Mouse (Mus musculus) kidney, postnatal 0 days (tissue): ENCODE results near the gene Wnt11. TPM values are rescaled to one million over a fixed set of nuclear protein-coding genes. Genes with fewer than 3 reads are reported as not detected.
A peak's percentile ranks its signal among the peaks of the same experiment; 100 is the strongest.

Experiments used
- ATAC-seq: fragments of 200-750 bp; cut with Nextera tagmentation; replicated peaks from 2 replicates; pipeline ENCODE4 v1.8.0; 2017; ENCODE audit warnings: low read depth, moderate number of reproducible peaks, moderate TSS enrichment, moderate library complexity; ENCODE audit not compliant: low FRiP score
- DNase-seq: peaks from one replicate; pipeline ENCODE4 v3.0.0-alpha.2; 2016; ENCODE audit warnings: low spot score
- H3K27ac ChIP-seq: fragments of 300-500 bp; sonication (generic); 2 replicates; pipeline ENCODE4 v1.5.1; 2014; ENCODE audit warnings: mild to moderate bottlenecking
- H3K27me3 ChIP-seq: fragments of 300-500 bp; sonication (generic); 2 replicates; pipeline ENCODE4 v1.6.1; 2014; ENCODE audit warnings: low read length, mixed read lengths; ENCODE audit not compliant: insufficient read depth
- H3K36me3 ChIP-seq: fragments of 300-500 bp; sonication (generic); 2 replicates; pipeline ENCODE4 v1.6.1; 2014; ENCODE audit warnings: low read length, mixed read lengths; ENCODE audit not compliant: insufficient read depth
- H3K4me1 ChIP-seq: fragments of 300-500 bp; sonication (generic); replicated peaks from 2 replicates; pipeline ENCODE4 v1.6.1; 2014; ENCODE audit warnings: antibody characterized with exemption, low read length, mixed read lengths; ENCODE audit not compliant: insufficient read depth
- H3K4me2 ChIP-seq: fragments of 300-500 bp; sonication (generic); 2 replicates; pipeline ENCODE4 v1.6.1; 2014; ENCODE audit warnings: mild to moderate bottlenecking, low read length, moderate library complexity, mixed read lengths
- H3K4me3 ChIP-seq: fragments of 300-500 bp; sonication (generic); replicated peaks from 2 replicates; pipeline ENCODE4 v1.5.1; 2014; ENCODE audit warnings: low read depth, low read length
- H3K9ac ChIP-seq: fragments of 300-500 bp; sonication (generic); 2 replicates; pipeline ENCODE4 v1.6.1; 2014; ENCODE audit warnings: low read depth, low read length
- H3K9me3 ChIP-seq: fragments of 300-500 bp; sonication (generic); replicated peaks from 2 replicates; pipeline ENCODE4 v1.6.1; 2016; ENCODE audit warnings: low read length, inconsistent platforms, mixed read lengths
- CTCF ChIP-seq: IDR thresholded peaks from 2 replicates; pipeline ENCODE4 v1.5.1; 2016; ENCODE audit warnings: antibody characterized with exemption, low read depth, mild to moderate bottlenecking, moderate library complexity
- WGBS: fragments of 180-500 bp; shearing (Covaris S2); extraction: QIAGEN DNeasy Blood & Tissue Kit; methylation state at CpG from one replicate; pipeline ENCODE4 v1.1.7; 2014; 5-methylcytosine and 5-hydroxymethylcytosine counted together
- polyA plus RNA-seq: library from polyadenylated mRNA; unstranded; fragments of >200 nt; fragmentation: Nextera tagmentation; extraction: Ambion mirVana; gene quantifications from 2 replicates; pipeline ENCODE4 v1.2.1, GENCODE M21; 2015

The Wnt11 gene
- polyA plus RNA-seq, 1 experiment from 2014 or later: 46.9 TPM

DNA sequence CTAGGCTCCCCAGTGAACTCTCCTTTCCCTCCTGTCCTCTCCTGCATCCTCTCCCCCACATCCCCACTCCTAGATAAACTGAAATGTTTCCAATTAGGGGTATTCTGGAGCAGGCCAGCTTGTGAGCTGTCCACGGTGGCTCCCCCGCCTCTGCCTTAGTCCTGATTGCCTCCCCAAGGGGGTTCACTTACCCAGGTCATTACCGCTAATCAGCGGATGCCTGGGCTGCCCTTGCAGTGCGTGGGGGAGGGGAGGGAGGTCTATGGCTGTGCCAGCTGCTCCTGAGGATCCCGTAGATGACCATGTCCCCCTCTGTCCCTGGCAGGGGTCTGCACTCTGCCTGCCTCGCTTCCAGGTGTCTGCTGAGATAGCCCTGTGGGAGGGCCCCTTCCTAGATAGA lies 8.7 kb downstream of the Wnt11 start:
- H3K4me1 ChIP-seq: peaks cover 8% of the 10 kb centered on the region
- WGBS: 26% methylated on average over 7 of the region's 7 CpGs
- ATAC-seq: no peak
- H3K4me3 ChIP-seq: no peak overlapping the region
- no peaks in the 10 kb centered on the region for H3K36me3 ChIP-seq
- H3K4me2 ChIP-seq: no peak overlapping the region
- DNase-seq: peak; percentile 51
- no peaks in the 10 kb centered on the region for H3K9me3 ChIP-seq
- H3K27ac ChIP-seq: no peak overlapping the region
- TF ChIP-seq CTCF: no peak
- H3K9ac ChIP-seq: no peak overlapping the region
- 0 out of 2 replicates have a peak, but pooled peaks cover 5% of the 10 kb centered on the region for H3K27me3 ChIP-seq

GRCm38 (mm10) chr7:98848899-98849640 lies 14.2 kb downstream of the Wnt11 start:
- DNase-seq (peak; percentile 22), ATAC-seq (no peak)

DNA sequence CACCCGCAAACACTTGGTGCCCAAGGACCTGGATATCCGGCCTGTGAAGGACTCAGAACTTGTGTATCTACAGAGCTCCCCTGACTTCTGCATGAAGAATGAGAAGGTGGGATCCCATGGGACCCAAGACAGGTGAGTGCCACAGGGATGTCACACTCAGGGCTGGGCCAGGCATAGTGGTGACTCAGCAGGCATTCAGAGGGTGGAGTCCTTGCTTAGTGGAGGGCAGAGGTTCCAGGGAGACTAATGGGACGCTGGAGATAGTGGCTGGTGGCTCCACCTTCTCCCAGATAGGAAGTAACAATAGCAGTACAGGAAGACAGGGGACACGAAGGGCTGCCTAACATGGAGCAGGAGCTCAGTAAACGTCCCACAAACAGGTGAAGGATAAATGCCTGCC lies 15.5 kb downstream of the Wnt11 start:
- Histone ChIP-seq H3K4me3 (no peak overlapping the region), H3K4me1 (no peaks in the 10 kb centered on the region), H3K36me3 (no peaks in the 10 kb centered on the region), H3K9me3 (no peaks in the 10 kb centered on the region), H3K27me3 (no peaks in the 10 kb centered on the region), H3K27ac (no peak overlapping the region), H3K4me2 (no peak overlapping the region), H3K9ac (no peak overlapping the region)
- no peak for TF ChIP-seq CTCF
- no peak for DNase-seq
- 92% methylated on average over 5 of the region's 5 CpGs for WGBS
- no peak for ATAC-seq

More at GRCm38 (mm10) chr7:98848899-98849640, 14.2 kb downstream of the Wnt11 start:
- Histone ChIP-seq H3K4me1 (no peaks in the 10 kb centered on the region), H3K4me2 (no peak overlapping the region), H3K27ac (no peak overlapping the region), H3K36me3 (no peaks in the 10 kb centered on the region), H3K27me3 (no peaks in the 10 kb centered on the region), H3K4me3 (no peak overlapping the region), H3K9me3 (no peaks in the 10 kb centered on the region), H3K9ac (no peak overlapping the region)
- no peak for TF ChIP-seq CTCF
- 74% methylated on average over 8 of the region's 8 CpGs for WGBS

- ATAC-seq: no peak
These were observed 16.3 kb downstream of the Wnt11 start for GRCm38 (mm10) chr7:98851220-98851619.

DNA sequence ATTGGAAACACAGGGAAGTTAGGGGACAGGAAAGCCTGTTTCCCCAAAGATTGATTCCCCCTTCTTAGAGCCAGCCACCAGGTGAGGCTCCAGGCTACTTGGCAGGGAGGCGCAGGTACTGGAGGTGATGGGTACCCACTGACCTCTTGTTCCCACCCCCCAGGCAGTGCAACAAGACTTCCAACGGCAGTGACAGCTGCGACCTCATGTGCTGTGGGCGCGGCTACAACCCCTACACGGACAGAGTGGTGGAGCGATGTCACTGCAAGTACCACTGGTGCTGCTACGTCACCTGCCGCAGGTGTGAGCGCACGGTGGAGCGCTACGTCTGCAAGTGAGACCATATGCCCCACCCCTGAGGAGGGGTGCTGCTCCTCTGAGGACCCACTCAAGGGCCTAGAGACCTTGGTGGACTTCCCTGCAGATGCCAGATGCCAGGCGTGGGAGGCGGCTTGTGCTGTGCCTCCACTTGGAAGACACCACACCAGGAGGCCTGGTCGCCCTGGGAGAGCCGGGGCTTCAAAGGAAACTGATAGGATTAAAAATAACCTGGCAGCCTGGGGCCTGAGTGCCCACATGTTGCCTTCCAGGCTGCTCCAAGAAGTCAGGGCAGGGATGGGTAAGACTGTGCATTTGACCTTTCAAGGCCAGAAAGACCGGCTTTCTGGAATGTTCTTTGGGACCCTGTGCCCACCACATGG lies 18.2 kb downstream of the Wnt11 start:
- H3K9ac ChIP-seq: no peak overlapping the region
- WGBS: 80% methylated on average over 18 of the region's 18 CpGs
- no peak overlapping the region for H3K27ac ChIP-seq
- H3K4me1 ChIP-seq: no peaks in the 10 kb centered on the region
- no peaks in the 10 kb centered on the region for H3K9me3 ChIP-seq
- no peak for ATAC-seq
- H3K4me2 ChIP-seq: no peak overlapping the region
- H3K4me3 ChIP-seq: no peak overlapping the region
- no peaks in the 10 kb centered on the region for H3K36me3 ChIP-seq
- no peak for TF ChIP-seq CTCF
- DNase-seq: no peak
- no peaks in the 10 kb centered on the region for H3K27me3 ChIP-seq

More at GRCm38 (mm10) chr7:98851220-98851619, 16.3 kb downstream of the Wnt11 start:
- no peak overlapping the region for H3K4me2 ChIP-seq
- H3K27me3 ChIP-seq: no peaks in the 10 kb centered on the region
- H3K4me1 ChIP-seq: no peaks in the 10 kb centered on the region
- H3K9me3 ChIP-seq: no peaks in the 10 kb centered on the region
- 29% methylated on average over 9 of the region's 9 CpGs for WGBS
- no peak overlapping the region for H3K9ac ChIP-seq
- H3K4me3 ChIP-seq: no peak overlapping the region
- no peaks in the 10 kb centered on the region for H3K36me3 ChIP-seq
- peak; percentile 76 for DNase-seq
- no peak for TF ChIP-seq CTCF
- no peak overlapping the region for H3K27ac ChIP-seq

GRCm38 (mm10) chr7:98853806-98854205 lies 18.9 kb downstream of the Wnt11 start:
- H3K36me3 ChIP-seq: no peaks in the 10 kb centered on the region
- no peak overlapping the region for H3K9ac ChIP-seq
- H3K4me1 ChIP-seq: no peaks in the 10 kb centered on the region
- 76% methylated on average over 6 of the region's 6 CpGs for WGBS
- no peak for TF ChIP-seq CTCF
- DNase-seq (no peak), ATAC-seq (no peak)
- no peaks in the 10 kb centered on the region for H3K27me3 ChIP-seq
- H3K4me2 ChIP-seq: no peak overlapping the region
- no peak overlapping the region for H3K4me3 ChIP-seq
- no peak overlapping the region for H3K27ac ChIP-seq
- H3K9me3 ChIP-seq: no peaks in the 10 kb centered on the region
